Mouse (Mus musculus): ENCODE measurements around the gene Gm8906.
"Not testable (repeated sequence)": the region's sequence is repeated elsewhere in the genome, so short reads cannot be mapped to it uniquely, and the experiment has no call there.

DNA sequence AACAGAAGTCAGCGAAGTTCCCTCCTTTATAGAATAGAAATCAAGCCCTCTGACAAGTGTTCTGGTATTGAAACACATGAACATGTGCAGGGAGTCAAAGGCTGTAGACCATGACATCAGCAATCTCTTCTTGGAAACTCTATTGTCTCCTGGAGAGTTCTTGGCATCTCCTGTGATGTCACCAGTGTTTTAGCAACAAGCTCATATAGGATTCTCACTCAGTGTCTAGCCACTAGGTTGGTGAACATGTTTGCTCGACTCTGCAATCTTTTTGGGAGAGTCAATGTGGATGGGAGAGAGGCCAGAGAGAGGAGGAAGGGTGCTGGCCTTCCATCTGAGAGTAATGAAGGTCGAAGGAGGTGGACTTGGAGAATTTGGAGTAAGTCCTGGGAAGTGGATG lies at the start of gene Gm8906:
- TF ChIP-seq CTCF (IDR thresholded peaks at IDR 0.05; ENCODE audit: borderline replicate concordance, control insufficient read depth, extremely low read depth, insufficient read depth, low read length, poor library complexity); POLR2A (IDR thresholded peaks at IDR 0.05; ENCODE audit: control insufficient read depth, extremely low read depth, insufficient read depth, low read length, poor library complexity): not testable (repeated sequence)
